Mouse (Mus musculus) G1E (cell line): Measurements from ENCODE around the gene Abhd17a.

Experiments used
- CTCF ChIP-seq: IDR thresholded peaks from 2 replicates; pipeline ENCODE4 v1.5.1; 2012; ENCODE audit warnings: low read depth, low read length, inconsistent platforms, mixed read lengths
- TAL1 ChIP-seq: conservative IDR thresholded peaks from 2 replicates; pipeline ENCODE4 v1.6.1; 2012; ENCODE audit warnings: low read depth, low read length, inconsistent platforms, mixed read lengths

DNA sequence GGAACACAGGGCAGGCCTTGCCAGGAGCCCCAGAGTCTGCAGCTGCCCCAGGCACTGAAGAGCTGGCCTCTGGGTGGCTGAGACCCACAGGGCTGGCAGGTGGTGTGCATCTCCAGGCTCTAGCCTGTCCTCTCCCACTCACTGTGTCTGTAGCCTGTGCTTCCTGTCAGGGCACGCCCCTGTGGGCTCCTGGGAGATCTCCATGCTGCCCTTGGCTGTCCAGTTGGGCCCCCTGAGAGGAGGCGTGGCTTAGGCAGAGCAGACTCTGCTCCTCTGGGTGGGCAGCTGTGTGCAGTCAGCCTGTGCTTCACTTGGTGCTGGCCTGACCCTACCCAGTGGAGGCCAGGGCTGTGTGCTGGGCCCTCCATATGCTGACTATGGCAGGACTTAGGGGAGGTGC is 37.5 kb upstream of the Abhd17a start:
- TF ChIP-seq CTCF (no peak), TAL1 (no peak)
